Mouse (Mus musculus) kidney, embryonic 14.5 days (tissue): ENCODE data around the gene Gm21969. TPM values are rescaled to one million over a fixed set of nuclear protein-coding genes. Genes with fewer than 3 reads are reported as not detected.

Source experiments
- ATAC-seq: fragments of 200-750 bp; cut with Nextera tagmentation; 2 replicates; pipeline ENCODE4 v1.8.0; 2017; ENCODE audit warnings: moderate number of reproducible peaks, mild to moderate bottlenecking, moderate TSS enrichment, moderate library complexity; ENCODE audit not compliant: low FRiP score, low TSS enrichment
- H3K27ac ChIP-seq: fragments of 300-500 bp; sonication (generic); 2 replicates; pipeline ENCODE4 v1.5.1; 2014; ENCODE audit warnings: low read depth, mild to moderate bottlenecking, low read length, moderate library complexity, mixed read lengths
- H3K27me3 ChIP-seq: fragments of 300-500 bp; sonication (generic); 2 replicates; pipeline ENCODE4 v1.6.1; 2014; ENCODE audit warnings: mild to moderate bottlenecking, low read length; ENCODE audit not compliant: control insufficient read depth, insufficient read depth
- H3K36me3 ChIP-seq: fragments of 300-500 bp; sonication (generic); 2 replicates; pipeline ENCODE4 v1.6.1; 2014; ENCODE audit warnings: low read length, mixed read lengths; ENCODE audit not compliant: control insufficient read depth, insufficient read depth
- H3K4me1 ChIP-seq: fragments of 300-500 bp; sonication (generic); 2 replicates; pipeline ENCODE4 v1.6.1; 2014; ENCODE audit warnings: low read length, mixed read lengths; ENCODE audit not compliant: control insufficient read depth, insufficient read depth
- H3K4me2 ChIP-seq: fragments of 300-500 bp; sonication (generic); replicated peaks from 2 replicates; pipeline ENCODE4 v1.6.1; 2014; ENCODE audit warnings: low read depth, mild to moderate bottlenecking, low read length
- H3K4me3 ChIP-seq: fragments of 300-500 bp; sonication (generic); 2 replicates; pipeline ENCODE4 v1.5.1; 2014; ENCODE audit warnings: mild to moderate bottlenecking, low read length
- H3K9ac ChIP-seq: fragments of 300-500 bp; sonication (generic); 2 replicates; pipeline ENCODE4 v1.6.1; 2014; ENCODE audit warnings: low read depth, mild to moderate bottlenecking, low read length, moderate library complexity
- H3K9me3 ChIP-seq: fragments of 300-500 bp; sonication (generic); 2 replicates; pipeline ENCODE4 v1.6.1; 2016; ENCODE audit warnings: low read length; ENCODE audit not compliant: control insufficient read depth
- WGBS: fragments of 180-500 bp; shearing (Covaris S2); extraction: QIAGEN DNeasy Blood & Tissue Kit; methylation state at CpG from one replicate; pipeline ENCODE4 v1.1.7; 2014; 5-methylcytosine and 5-hydroxymethylcytosine counted together
- polyA plus RNA-seq: library from polyadenylated mRNA; unstranded; fragments of >200 nt; fragmentation: Nextera tagmentation; extraction: Ambion mirVana; gene quantifications from 2 replicates; pipeline ENCODE4 v1.2.1, GENCODE M21; 2014

Gene Gm21969
- polyA plus RNA-seq, 1 experiment from 2014 or later = not detected

DNA sequence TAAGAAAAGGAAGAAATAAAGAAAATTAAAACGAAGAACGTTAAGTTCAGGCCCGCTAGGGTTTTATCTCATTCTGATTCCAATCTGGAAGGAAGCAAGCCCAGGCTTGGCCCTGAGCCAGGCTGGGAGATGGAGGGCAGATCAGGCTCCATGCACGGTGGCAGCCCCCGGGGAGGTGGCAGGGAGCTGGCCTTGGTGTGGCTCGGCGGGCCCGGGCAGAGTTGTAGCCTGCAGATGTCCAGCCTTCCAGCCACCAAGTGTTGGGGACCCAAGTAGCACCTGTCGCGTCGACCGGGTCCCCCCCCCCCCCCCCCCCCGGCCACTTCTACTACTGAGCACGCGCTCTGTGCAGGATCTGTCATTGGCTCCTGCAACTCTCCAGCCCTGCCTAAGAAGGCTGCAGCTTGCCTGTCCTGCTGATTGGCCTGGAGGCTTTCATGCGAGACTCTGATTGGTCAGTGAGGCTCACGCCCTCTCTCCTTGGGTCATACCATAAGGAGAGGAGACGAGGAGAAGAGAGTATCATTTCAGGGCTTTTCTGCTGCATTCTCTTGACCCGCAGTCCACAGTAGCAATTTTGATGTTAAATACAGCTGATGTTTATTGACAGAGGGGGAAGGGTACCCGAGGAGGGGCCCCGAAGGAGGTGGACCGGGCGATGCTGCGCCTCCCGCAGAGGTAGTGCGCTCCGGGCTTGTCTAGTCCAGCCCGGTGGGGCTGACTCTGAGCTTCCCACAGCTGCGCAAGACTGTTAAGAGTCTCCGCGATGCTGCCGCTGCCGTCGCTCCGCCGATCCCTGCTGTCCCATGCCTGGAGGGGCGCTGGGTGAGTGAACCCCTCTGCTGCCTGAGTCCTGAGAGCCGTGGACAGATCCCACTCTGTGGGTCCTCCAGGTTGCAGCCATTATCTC is 19.6 kb downstream of the Gm21969 start, which contains the start of gene Aldh4a1:
Aldh4a1 (plus strand) TSS at position 494 of the 910 bp plus-strand sequence.
- peak within 1 kb of the TSS; percentile 76; the same call in 1 of the 2 replicates for H3K27ac ChIP-seq
- peak within 1 kb of the TSS; percentile 67 for H3K9ac ChIP-seq
- ATAC-seq = peak; percentile 98
- H3K36me3 ChIP-seq = peaks cover 5% of the 10 kb centered on the region; the same call in 1 of the 2 replicates
- H3K27me3 ChIP-seq = no peaks in the 10 kb centered on the region
- WGBS = under 1% methylated on average over 33 of the region's 38 CpGs
- peaks cover 22% of the 10 kb centered on the region for H3K4me1 ChIP-seq
- peak within 1 kb of the TSS; percentile 70 for H3K4me2 ChIP-seq
- peak within 1 kb of the TSS; percentile 65 for H3K4me3 ChIP-seq
- no peaks in the 10 kb centered on the region for H3K9me3 ChIP-seq

DNA sequence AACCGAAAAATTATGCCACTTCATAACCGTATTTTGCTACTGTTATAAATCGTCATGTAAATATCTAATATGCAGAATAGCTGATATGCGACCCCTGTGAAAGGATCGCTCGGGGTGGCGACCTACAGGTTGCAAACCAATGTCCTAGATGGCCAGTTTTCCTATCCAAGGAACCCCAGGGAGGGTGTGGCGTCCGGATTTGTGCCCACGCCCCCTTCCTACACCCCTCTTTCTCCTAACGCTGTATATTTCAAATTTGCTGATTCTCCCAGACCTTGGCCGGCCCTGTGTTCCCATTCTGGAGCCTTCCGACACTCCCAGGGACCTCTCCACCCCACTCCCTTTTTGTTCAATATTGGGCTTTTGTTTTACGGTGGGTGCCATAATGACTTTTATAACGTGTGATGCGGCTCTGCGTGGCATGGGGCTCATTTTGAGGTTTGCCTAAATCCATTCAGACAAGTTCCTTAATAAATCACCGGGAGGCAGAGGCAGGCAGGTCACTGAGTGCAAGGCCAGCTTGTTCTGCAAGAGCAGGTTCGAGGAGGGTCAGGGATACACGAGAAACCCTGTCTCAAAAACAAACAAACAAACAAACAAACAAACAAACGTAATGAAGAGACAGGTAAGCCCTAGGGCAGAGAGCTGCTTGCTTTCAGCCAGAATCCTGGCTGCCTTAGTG is 20.6 kb downstream of the Gm21969 start:
- ATAC-seq = no peak
- H3K4me2 ChIP-seq = peak overlapping the region; percentile 70
- H3K4me3 ChIP-seq = peak overlapping the region; percentile 65
- H3K4me1 ChIP-seq = peaks cover 22% of the 10 kb centered on the region
- no peaks in the 10 kb centered on the region for H3K9me3 ChIP-seq
- no peaks in the 10 kb centered on the region for H3K27me3 ChIP-seq
- H3K27ac ChIP-seq = no peak overlapping the region; the same call in 1 of the 2 replicates
- H3K36me3 ChIP-seq = peaks cover 2% of the 10 kb centered on the region; the same call in 1 of the 2 replicates
- 11% methylated on average over 21 of the region's 21 CpGs for WGBS
- peak overlapping the region; percentile 67 for H3K9ac ChIP-seq

DNA sequence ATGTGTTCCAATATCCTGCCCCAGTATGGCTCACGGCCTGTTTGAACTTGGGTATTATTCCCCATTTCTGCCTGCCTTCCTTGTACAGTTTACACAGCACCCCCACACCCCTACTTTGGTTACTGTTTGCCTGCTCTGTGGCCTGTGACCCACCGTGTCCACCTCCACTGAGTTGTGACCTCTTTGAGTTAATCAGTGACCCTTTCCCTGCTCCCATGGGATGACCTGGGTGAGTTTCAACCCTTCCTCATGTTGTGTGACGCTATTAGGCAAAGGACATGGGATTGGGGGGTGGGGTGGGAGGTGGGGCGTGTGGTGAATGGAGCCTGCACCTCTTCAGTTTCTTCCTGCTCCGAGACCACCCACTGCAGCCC is 21.1 kb downstream of the Gm21969 start:
- peak overlapping the region; percentile 65 for H3K4me3 ChIP-seq
- peak overlapping the region; percentile 67; the same call in 1 of the 2 replicates for H3K9ac ChIP-seq
- no peaks in the 10 kb centered on the region for H3K27me3 ChIP-seq
- no peaks in the 10 kb centered on the region for H3K9me3 ChIP-seq
- 29% methylated on average over 5 of the region's 5 CpGs for WGBS
- no peak overlapping the region for H3K27ac ChIP-seq
- peak overlapping the region; percentile 70 for H3K4me2 ChIP-seq
- peak; percentile 4; the same call in 1 of the 2 replicates for ATAC-seq
- H3K4me1 ChIP-seq = peaks cover 22% of the 10 kb centered on the region
- H3K36me3 ChIP-seq = no peaks in the 10 kb centered on the region; the same call in 1 of the 2 replicates

DNA sequence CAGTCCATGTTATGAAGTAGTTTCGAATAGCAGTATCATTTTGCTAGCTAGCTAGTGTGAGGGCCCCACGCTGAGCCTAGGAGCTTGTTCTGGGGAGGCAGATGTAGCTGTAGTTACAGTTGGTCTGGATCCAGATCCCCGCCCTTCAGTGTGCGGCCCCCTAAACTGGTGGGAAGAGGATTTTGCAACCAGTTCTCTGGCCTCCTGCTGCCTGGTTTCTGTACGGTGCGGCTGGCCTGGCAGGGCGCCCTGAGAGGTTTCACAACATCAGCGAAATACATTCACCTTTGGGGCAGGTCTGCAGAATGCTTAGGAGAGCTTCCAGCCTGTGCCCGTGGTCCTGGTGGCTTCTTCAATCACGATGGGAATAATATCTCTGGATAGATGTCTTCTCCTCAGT is 21.7 kb downstream of the Gm21969 start:
- Histone ChIP-seq H3K4me3 (peak overlapping the region; percentile 65; the same call in 1 of the 2 replicates), H3K36me3 (no peaks in the 10 kb centered on the region; the same call in 1 of the 2 replicates), H3K9me3 (no peaks in the 10 kb centered on the region), H3K9ac (no peak overlapping the region; the same call in 1 of the 2 replicates), H3K27me3 (no peaks in the 10 kb centered on the region), H3K4me2 (peak overlapping the region; percentile 70), H3K4me1 (peaks cover 22% of the 10 kb centered on the region), H3K27ac (no peak overlapping the region)
- no peak for ATAC-seq
- WGBS = 59% methylated on average over 10 of the region's 10 CpGs

DNA sequence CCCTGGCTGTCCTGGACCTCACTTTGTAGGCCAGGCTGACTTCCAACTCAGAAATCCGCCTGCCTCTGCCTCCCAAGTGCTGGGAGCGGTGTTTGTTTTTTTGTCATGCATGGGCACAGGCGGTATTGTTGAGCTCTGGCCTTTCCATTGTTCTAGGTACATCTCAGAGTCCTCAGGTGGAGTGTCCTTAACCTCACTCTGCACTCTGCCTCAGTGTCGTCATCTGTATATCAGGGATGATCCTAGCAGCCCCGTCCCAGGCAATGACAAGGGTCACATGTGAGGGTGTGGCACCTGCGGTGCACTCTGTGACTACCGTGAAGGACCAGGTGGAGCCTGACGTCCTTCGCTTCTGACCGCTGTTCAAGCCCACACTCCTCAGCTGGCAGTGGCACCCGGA is 24.4 kb downstream of the Gm21969 start:
- Histone ChIP-seq H3K4me2 (no peak overlapping the region), H3K27ac (no peak overlapping the region), H3K4me1 (peaks cover 17% of the 10 kb centered on the region), H3K9me3 (no peaks in the 10 kb centered on the region), H3K4me3 (no peak overlapping the region), H3K27me3 (no peaks in the 10 kb centered on the region), H3K36me3 (no peaks in the 10 kb centered on the region; the same call in 1 of the 2 replicates), H3K9ac (no peak overlapping the region)
- ATAC-seq = no peak
- 95% methylated on average over 11 of the region's 11 CpGs for WGBS

DNA sequence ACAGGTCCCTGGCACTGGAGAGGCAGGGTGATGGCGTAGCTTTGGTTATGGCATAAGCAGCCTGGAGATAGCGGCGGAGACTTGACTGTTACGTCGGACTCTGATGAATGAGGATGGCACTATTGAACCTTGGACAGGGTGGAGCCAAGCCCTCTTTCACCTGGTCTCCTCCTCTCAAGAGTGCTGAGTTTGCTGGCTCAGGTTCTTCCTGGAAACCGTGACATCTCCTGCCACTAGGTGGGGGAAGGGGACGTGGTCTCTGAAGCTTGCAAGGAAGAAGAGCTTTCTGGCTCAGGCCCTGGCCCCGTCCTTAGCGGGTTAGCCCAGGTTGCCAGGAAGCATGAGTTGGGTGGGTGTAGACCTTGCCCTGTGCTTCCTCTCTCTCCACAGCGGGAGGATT is 27.2 kb downstream of the Gm21969 start:
- Histone ChIP-seq H3K27me3 (no peaks in the 10 kb centered on the region), H3K9ac (no peak overlapping the region), H3K27ac (no peak overlapping the region), H3K4me2 (no peak overlapping the region), H3K4me3 (no peak overlapping the region), H3K36me3 (no peaks in the 10 kb centered on the region; the same call in 1 of the 2 replicates), H3K9me3 (no peaks in the 10 kb centered on the region), H3K4me1 (peaks cover 2% of the 10 kb centered on the region; the same call in 1 of the 2 replicates)
- ATAC-seq = no peak
- 70% methylated on average over 10 of the region's 10 CpGs for WGBS

DNA sequence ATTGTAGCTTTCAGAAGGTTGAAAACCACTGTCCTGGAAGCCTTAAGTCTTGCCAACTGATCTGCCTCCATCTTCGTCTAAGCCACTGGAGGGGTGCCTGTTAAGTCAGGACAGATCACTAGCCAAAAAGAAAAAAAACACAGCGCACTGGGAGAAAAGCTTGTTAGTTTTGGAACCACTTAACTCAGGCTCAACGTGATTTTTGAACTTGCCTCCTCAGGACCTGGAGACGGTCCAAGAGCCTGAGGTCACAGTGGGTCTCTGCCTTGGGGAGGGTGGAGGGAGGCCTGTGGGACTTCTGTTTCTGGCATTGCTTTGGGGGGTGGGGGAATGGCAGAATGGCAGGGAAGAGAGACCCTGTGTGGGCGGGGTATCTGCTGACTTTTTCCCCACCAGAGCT is 28.2 kb downstream of the Gm21969 start:
- H3K9me3 ChIP-seq = no peaks in the 10 kb centered on the region
- H3K4me3 ChIP-seq = no peak overlapping the region
- peaks cover 4% of the 10 kb centered on the region; the same call in 1 of the 2 replicates for H3K36me3 ChIP-seq
- no peak for ATAC-seq
- no peak overlapping the region for H3K27ac ChIP-seq
- H3K27me3 ChIP-seq = no peaks in the 10 kb centered on the region
- H3K4me1 ChIP-seq = peaks cover 2% of the 10 kb centered on the region; the same call in 1 of the 2 replicates
- no peak overlapping the region for H3K9ac ChIP-seq
- WGBS = 62% methylated on average over 5 of the region's 5 CpGs
- H3K4me2 ChIP-seq = no peak overlapping the region

DNA sequence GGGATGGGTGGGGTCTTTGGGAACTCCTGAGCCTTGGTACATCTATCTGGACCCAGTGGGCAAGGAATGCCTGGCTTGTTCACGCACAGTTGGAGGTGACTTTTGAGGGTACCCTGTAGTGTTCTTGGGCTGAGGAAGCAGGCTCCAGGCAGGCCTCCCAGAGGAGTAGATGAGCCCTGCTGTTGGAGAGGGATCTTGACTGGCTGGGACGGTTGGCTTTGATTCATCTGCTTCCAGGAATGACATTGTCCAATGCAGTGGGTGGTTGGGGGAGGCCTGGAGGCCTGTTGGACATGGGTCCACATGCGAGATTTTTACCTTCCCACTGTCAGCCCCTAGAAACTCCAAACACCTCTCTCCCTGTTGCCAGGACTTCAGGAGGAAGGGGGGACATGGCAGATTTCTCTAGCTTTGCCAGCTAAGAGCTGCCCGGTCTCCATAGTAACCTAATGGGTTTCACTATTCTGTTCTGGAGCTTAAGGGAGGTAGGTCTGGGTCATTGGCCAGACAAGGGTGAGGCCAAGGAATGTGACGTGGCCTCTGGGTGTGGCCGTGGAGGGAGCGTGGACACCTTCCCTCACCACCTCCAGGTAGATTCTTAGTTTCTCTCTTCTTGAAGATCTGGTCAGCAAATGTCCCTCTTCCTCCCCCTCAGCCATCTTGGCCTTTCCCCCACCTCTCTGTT is 28.7 kb downstream of the Gm21969 start:
- Histone ChIP-seq H3K4me1 (peaks cover 2% of the 10 kb centered on the region; the same call in 1 of the 2 replicates), H3K36me3 (peaks cover 4% of the 10 kb centered on the region; the same call in 1 of the 2 replicates), H3K4me2 (no peak overlapping the region), H3K9ac (no peak overlapping the region), H3K9me3 (no peaks in the 10 kb centered on the region), H3K4me3 (no peak overlapping the region), H3K27ac (no peak overlapping the region), H3K27me3 (no peaks in the 10 kb centered on the region)
- ATAC-seq = no peak
- WGBS = 93% methylated on average over 7 of the region's 7 CpGs
